Mouse (Mus musculus): ENCODE data around the gene Tm4sf5. TPM values are rescaled to one million over a fixed set of nuclear protein-coding genes. Genes with fewer than 3 reads are reported as not detected.
"Not testable (repeated sequence)": the region's sequence is repeated elsewhere in the genome, so short reads cannot be mapped to it uniquely, and the experiment has no call there.

The Tm4sf5 gene
- total RNA-seq (2021) = 1 to 10 TPM; 1.7 to 2.5 TPM

DNA sequence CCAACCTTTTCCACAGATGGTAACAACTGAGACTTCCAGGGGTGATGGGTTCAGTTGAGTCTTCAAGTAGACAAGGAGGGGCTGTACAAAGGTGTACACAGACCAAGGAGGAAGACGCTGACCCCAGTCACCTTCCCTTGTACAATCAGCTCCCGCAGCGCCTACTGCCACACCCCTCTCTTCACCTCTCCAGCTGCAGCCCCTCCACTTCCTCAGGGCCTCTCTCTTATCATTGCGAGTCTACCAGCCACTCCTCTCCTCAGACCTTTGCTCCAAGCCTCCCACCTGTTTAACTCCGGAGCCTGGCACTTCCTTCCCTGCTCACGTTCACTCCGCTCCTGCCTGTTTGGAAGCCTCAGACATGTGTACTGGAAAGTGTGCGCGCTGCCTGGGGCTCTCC is at the start of gene Tm4sf5:
TSS of gene Tm4sf5 (plus strand) at position 275 of the 400 bp plus-strand sequence.
- no peak for DNase-seq

- DNase-seq = no peak
Observed at GRCm38 (mm10) chr11:70458688-70459600, 46.1 kb upstream of the Tm4sf5 start, which contains the start of gene Zmynd15. TSS of gene Zmynd15 (plus strand) at chr11:70459433.

- DNase-seq = peak; percentile 53
Observed at GRCm38 (mm10) chr11:70459601-70460101, 45.4 kb upstream of the Tm4sf5 start, which contains the start of gene Cxcl16. TSS of gene Cxcl16 (minus strand) at chr11:70459984.

DNA sequence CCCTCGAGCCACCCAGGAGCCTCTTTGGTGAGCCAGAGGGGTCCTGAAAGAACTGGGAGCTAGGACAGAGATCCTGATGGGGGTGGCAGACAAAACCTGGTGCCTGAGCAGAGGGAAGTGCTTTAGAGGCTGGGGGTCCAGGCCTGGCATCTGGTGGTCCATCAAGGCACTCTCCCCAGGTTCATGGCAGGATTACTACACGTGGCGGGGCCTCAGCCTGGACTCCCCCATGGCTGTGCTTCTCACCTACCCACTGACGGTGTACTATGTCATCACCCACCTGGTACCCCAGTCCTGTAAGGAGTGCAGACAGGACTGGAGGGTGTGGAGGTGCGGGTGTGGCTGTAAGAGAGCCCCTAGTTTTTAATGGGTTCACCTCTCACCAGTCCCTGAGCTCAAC is 41.1 kb upstream of the Tm4sf5 start:
- DNase-seq = no peak

DNA sequence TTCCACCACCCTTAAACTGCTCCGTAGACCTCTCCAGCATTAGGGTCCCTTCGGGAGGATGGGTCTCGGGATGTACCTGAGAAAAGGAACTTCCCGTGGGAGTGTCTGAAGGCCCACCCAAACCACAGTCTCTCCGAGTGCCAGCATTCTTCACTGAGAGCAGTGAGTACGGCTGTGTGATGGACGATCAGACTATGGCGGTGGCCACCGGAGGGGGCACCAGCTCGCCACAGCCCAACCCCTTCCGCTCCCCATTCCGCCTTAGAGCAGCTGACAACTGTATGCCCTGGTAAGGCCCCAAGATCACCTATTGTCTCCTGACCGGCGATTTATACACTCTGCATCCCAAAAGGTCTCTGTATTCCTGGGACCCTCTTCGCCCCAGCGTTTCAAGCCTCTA is 39.8 kb upstream of the Tm4sf5 start:
- DNase-seq = no peak

- peak; percentile 65 for DNase-seq
Observed at GRCm38 (mm10) chr11:70465824-70466223, 39.2 kb upstream of the Tm4sf5 start.

- no peak for DNase-seq
Observed at GRCm38 (mm10) chr11:70467902-70468619, 37.0 kb upstream of the Tm4sf5 start.

GRCm38 (mm10) chr11:70469764-70470163 is 35.3 kb upstream of the Tm4sf5 start:
- DNase-seq = no peak

GRCm38 (mm10) chr11:70472716-70473115 is 32.3 kb upstream of the Tm4sf5 start:
- no peak for DNase-seq

DNA sequence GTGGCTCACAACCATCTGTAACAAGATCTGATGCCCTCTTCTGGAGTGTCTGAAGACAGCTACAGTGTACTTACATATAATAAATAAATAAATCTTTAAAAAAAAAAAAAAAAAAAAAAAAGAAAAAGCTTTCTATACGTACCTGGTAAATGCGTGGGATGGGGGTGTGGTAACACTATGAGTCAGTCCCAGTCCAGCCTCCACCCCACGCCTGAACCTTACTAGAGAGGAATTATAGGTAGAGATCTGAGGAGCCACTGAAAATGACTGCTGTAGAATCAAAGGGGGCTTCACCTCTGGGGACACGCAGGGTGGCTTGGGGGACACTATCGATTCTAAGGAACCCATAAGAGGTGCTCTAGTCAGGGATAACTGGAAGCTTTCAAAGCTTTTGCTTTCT is 31.8 kb upstream of the Tm4sf5 start:
- not testable (repeated sequence) for DNase-seq

GRCm38 (mm10) chr11:70474872-70475534 is 30.0 kb upstream of the Tm4sf5 start:
- no peak for DNase-seq

DNA sequence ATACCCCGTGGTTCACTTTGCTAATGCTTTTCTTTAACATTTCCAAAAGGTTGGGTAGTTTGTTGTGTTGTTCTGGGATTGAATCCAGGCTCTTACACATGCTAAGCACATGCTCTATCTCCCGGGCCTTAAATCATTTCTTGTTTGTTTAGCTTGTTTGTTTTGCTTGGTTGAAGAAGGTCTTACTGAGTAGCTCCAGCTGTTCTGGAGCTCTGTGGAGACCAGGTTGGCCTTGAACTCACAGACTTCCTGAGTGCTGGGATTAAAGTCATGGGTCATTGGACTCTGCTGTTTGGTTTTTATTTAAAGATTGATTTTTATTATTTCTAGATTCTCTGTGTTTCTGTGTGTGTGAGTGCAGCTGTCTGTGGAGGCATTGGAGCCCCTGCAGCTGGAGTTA is 19.5 kb upstream of the Tm4sf5 start:
- DNase-seq = no peak

DNA sequence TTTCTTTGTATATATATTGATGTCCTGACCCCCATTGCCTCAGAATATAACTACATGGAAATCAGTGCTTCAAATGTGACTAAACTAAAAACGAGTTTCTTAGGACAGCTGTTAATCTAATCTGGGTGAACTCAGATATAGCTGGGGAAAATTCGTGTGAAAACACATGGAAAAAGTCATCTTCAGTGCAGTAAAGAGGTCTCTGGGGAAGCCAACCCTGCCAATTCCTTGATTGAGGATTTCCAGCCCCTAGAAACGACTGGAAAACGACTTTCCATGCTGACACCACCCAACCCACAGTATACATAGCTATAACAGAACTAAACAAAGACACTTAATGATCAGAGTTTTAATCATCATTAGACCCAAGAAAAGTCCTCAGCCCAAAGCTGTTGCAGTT is 17.2 kb upstream of the Tm4sf5 start:
- peak; percentile 44 for DNase-seq

GRCm38 (mm10) chr11:70489138-70489537 is 15.9 kb upstream of the Tm4sf5 start:
- no peak for DNase-seq

DNA sequence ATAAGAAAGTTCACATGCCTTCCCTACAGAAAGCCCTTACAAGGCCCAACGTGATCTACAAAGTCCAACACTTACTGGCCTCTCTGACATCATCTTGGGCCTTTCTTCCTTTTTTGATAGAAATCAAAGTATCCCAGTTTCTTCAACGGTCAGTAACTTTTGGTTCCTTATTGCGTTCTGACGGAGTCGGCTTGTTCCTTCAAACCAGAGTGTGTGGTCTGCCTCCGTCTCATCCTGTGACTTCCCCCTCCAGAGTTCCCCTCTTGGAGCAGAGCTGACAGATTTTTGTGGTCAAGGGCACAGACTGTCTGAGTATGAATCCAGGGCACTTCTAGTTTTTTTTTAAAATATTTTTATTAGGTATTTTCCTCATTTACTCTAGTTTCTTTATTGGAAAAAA is 15.4 kb upstream of the Tm4sf5 start:
- DNase-seq = no peak

GRCm38 (mm10) chr11:70499566-70500475 is 5.2 kb upstream of the Tm4sf5 start:
- DNase-seq = peak; percentile 32

DNA sequence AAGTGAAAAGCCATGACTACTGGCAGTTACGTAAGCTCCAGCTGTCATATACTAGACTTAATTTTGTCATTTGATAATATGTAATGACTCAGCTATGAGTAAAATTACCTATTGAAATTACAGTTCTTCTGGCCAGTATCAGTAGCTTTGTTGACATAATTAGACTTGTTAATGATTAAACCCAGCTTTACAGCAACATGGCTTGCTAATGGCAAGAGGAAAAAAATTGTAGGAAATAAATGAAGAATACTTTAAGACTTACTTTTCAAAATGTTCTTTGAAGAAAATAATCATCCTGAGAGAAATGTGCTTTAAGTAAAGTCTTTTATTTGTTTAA is 4.6 kb upstream of the Tm4sf5 start:
- no peak for DNase-seq

DNA sequence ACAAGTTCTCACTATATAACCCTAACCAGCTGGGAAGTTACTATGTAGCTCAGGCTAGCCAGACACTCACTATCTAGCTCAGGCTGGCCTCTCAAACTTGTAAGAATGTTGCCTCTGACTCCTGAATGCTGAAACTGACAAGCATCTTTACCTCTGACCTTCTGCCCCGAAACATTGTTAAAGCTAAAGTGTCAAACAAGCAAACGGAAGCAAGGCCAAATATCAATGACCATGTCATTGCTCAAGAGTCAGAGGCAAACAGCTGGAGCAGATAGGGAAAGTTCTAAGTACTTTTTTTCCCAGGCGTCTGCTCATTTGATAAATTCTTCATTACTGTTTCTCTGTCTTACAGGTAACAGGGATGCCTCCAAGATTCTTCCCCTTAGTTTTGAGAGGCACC is 3.0 kb upstream of the Tm4sf5 start:
- DNase-seq = no peak

DNA sequence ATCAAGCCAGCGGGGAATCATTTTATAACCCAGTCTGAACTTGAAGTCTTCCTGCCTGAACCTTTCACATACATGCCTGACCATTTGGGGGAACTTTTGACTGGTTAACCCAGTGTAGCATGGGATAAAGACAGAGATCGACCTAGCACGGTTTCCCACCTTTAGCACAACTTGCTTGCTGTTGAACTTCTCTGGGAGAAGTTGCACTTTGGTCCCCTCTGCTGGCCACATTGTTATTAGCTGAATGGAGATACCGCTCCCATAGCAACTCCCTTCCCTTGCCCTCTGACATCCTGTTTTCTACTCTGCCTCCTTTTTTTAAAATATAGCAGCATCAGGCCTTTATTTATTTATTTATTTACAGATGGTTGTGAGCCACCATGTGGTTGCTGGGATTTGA is 1.3 kb downstream of the Tm4sf5 start:
- peak; percentile 89 for DNase-seq

DNA sequence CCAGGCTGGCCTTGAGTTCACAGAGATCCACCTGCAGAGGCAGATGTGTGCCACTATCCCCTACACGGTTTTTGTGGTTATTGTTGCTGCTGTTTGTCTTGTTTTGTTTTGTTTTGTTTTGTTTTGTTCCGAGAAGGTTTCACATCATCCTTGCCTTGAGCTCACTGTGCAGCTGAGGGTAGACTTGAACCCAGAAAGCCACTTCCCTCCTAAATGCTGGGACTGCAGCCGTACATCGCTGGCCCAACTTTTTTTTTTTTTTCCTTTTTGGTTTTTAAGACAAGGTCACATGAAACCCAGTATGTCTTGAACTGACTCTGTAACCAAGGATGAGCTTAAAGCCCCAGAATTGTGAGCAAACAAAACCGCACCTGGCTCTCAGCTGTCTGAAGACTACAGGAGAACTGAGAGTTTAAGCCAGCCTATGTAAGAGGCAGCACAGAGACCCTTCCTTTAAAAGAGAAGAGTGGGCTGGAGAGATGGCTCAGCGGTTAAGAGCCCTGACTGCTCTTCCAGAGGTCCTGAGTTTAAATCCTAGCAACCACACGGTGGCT is 2.0 kb downstream of the Tm4sf5 start:
- no peak for DNase-seq

Measured in heart, postnatal 4 days (tissue).